Mouse (Mus musculus) naive thymus-derived CD4-positive, alpha-beta T cell, adult 5 months (primary cell): ENCODE measurements around the gene Exosc9. TPM values are rescaled to one million over a fixed set of nuclear protein-coding genes. Genes with fewer than 3 reads are reported as not detected.

ENCODE experiments used
- polyA plus RNA-seq: library from polyadenylated mRNA; unstranded; fragments of 100-300 nt; shearing (Covaris generic); gene quantifications from one replicate; pipeline ENCODE4 v1.2.1, GENCODE M21; 2017

Exosc9 gene
- 36.2 TPM for polyA plus RNA-seq

GRCm38 (mm10) chr3:36552406-36553047, at the start of gene Exosc9:
Gene Exosc9 (plus strand): TSS chr3:36552606.

GRCm38 (mm10) chr3:36521073-36522060, 31.0 kb upstream of the Exosc9 start, which contains the start of gene Gm11549:
Gene Gm11549 (minus strand): TSS chr3:36521813.

GRCm38 (mm10) chr3:36571827-36572378, 19.5 kb downstream of the Exosc9 start, which contains the start of gene Ccna2:
Gene Ccna2 (minus strand): TSS chr3:36572150.

GRCm38 (mm10) chr3:36613202-36613907, 60.9 kb downstream of the Exosc9 start, which contains the start of gene Bbs7:
Gene Bbs7 (minus strand): TSS chr3:36613477.

Other genes with a start within 250 kb of the Exosc9 start
- 171 TPM for gene Anxa5, start 76.7 kb upstream of the Exosc9 start, polyA plus RNA-seq
- 0.91 TPM for gene 1810062G17Rik, start 76.7 kb upstream of the Exosc9 start, polyA plus RNA-seq
- not detected for gene Gm11549, start 30.8 kb upstream of the Exosc9 start, polyA plus RNA-seq
- 0.39 TPM for gene Ccna2, start 19.5 kb downstream of the Exosc9 start, polyA plus RNA-seq
- gene Bbs7, start 60.9 kb downstream of the Exosc9 start, polyA plus RNA-seq = 0.14 TPM
- not detected for gene Trpc3, start 137.6 kb downstream of the Exosc9 start, polyA plus RNA-seq